Mouse (Mus musculus): ENCODE data around the gene T. TPM values are rescaled to one million over a fixed set of nuclear protein-coding genes. Genes with fewer than 3 reads are reported as not detected.
"Not testable (repeated sequence)": the region's sequence is repeated elsewhere in the genome, so short reads cannot be mapped to it uniquely, and the experiment has no call there.

The T gene
- not detected for total RNA-seq (2021)
- long read RNA-seq, experiment 1: 0 reads
- long read RNA-seq, experiment 2: 0 reads

DNA sequence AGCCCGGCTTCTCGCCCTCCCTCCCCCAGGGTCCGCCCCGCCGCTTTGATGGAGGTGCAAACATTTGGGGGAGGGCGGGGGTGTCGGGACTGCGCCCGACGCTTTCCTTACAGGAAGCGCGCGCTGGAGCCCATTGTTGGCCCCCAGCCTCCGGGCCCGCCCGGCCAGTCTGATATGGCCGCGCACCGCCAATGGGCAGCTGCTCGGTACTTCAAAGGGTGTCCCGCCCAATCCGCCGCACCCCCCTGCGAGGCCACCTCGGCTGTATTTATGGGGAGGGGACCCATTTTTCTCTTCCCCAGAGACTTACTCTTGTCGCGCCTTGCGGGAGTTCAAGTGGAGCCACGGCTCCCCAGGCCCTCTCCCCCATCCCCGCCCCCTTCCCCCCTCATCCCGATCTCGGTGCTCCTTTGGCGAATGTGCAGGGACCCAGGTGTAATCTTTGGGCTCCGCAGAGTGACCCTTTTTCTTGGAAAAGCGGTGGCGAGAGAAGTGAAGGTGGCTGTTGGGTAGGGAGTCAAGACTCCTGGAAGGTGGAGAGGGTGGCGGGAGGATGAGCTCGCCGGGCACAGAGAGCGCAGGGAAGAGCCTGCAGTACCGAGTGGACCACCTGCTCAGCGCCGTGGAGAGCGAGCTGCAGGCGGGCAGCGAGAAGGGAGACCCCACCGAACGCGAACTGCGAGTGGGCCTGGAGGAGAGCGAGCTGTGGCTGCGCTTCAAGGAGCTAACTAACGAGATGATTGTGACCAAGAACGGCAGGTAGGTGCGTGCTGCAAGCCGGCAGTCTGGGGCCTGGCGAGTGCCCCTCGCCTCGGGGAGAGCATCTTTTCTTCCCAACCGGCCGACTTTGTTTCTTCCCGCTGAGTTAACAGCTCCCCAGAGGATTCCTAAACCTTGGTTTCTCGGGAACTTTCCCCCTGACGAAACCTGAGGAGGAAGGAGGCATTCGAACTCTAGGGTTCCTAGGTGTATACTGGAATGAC lies at the start of gene T:
T (plus strand) TSS at position 446 of the 983 bp plus-strand sequence.
- DNase-seq (ENCODE audit: low spot score in 2 of 2): no peak

DNA sequence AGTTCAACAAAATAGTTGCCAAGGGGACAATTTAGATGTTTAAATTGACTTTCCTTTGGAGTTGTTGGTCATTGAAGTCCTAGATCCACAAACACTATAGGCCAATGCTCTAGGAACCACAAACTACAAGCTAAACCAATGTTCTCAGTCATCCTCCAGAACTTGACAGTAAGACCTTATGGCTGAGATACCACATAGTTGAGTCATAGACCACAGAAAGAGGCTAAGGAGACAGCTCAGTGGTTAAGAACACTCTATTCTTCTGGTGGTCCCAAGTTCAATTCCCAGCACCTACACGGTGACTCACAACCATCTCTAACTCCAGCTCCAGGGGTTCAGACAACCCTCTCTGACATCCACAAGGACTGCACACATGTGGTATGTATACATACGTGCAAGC lies 48.8 kb upstream of the T start:
- DNase-seq (ENCODE audit: low spot score in 2 of 2): no peak

DNA sequence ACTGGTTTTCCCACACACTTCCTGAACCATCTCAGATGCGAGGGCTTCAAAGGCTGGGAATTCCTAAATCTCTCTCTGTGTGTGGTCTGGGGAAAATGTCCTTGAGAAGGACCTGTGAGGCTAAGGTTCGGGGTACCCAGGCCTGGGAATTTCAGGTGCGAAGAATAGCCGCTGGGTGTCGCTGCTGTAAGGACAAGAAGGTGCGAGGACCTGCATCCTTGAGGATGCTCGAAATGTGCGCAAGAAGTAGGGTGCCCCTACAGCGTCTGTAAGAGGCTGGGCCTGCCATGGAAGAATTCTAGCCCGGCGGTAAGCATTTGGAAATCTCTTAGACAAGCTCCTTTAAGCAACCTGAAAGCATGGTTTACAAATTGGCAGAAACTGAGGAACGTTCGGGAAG lies 45.8 kb upstream of the T start:
- DNase-seq (ENCODE audit: low spot score in 2 of 2): peak; percentile 55 to 66

DNA sequence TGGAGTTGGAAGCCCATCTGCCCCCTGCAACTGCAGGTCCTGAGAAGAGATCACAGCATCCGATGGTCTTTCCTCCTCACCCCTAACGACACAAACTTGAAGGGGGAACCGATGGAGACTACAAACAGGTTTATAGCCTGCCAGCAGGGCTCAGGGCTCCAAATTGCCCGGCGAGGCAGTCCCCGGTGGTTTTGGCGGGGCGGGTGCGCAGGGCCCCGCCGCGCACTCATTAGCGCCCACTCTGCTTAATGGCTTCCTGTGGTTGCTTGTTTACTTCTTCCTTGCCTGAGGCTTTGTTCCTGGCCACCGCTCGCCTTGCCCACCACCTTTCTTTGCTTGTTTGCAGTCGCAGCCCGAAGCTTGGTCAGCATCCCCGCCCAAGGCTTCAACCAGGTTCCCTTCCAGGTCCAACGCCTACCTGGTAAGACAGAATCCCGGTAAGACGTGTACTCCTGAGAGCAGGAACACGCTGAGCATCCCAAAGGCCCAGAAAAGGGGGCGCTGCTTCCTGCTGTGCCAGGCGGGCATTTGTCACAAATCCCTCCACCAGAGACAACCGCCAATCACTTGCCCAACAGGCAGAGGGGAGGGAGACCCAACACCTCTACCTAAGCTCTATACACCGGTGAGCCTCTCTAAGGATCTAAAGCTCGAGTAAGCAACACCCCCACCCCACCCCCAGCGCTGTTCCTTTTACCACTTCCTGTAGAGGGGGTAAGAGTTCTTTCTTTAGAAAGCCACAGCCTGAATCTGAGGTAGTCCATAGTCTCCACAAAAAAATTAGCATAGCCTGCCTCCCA lies 45.0 kb upstream of the T start:
- no peak for DNase-seq (ENCODE audit: low spot score in 2 of 2)

DNA sequence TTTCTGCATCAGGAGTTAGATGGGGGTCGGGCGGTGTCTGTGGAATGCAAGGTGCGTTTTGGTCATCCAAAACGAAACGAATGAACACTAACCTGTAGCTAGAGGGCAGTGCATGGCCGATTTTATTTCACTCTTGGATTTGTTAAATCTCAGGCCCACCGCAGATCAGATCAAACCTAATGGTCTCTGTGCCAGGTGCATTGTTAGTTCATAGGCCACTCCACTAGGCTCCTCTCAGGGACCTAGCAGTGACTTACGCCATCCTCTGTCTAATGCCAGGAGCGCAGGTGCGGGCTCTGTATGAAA lies 44.5 kb upstream of the T start:
- no peak for DNase-seq (ENCODE audit: low spot score in 2 of 2)

DNA sequence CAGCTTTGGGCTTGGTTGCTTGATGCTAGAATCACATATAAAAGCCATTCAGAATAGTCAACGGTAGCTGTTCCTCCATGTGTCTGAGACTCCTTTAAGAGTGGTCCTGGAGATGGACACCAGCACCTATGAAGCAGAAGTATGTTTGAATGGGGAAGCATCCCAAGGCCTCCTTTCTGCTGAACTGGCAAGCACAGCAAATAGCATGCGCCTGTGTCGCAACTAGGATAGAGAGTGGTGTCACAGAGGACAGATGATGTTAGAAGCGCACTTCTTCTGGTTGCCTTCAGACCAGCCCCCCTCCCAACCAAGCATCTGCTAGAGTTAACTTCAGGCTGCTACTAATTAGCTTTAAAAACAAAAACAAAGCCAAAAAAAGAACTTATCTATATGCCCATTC lies 43.7 kb upstream of the T start:
- no peak for DNase-seq (ENCODE audit: low spot score in 2 of 2)

DNA sequence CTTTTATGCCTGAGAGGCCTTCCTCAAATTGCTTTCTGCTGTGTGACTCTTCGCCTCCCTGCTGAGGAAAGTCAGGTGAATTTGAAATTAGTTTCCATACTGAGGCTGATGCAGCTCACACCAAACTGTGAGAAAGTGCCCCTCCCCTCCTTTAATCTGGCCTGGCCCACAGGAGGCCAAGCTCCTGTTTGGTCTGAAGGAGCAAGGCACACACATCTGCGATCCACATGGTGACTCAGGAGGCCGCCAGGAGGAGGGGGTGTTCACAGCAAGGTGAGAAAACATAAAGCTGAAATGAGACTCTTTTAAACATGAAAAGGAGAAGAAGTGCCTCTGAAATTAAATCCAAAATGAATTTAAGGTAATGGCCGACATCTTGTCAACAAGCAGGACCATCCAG lies 37.9 kb upstream of the T start:
- DNase-seq (ENCODE audit: low spot score in 2 of 2): no peak

DNA sequence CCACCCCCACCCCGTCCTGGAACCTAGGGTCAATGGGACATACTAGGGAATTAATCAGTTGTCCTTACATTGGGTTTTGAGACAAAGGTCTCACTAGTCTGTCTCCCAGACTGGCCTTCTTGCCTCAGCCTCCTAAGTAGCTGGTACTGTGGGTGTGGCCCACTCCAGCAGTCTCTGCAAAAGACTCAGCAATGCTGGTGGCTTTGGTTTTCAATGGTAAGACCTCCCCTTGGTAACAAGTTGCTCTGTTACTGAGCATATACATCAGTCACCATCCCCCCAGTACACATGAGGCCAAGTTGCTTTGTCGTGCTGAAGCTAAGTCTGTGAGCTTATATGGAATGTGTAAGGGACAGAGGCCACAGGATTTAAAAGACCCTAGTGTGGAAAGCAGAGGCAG lies 36.3 kb upstream of the T start:
- no peak for DNase-seq (ENCODE audit: low spot score in 2 of 2)

DNA sequence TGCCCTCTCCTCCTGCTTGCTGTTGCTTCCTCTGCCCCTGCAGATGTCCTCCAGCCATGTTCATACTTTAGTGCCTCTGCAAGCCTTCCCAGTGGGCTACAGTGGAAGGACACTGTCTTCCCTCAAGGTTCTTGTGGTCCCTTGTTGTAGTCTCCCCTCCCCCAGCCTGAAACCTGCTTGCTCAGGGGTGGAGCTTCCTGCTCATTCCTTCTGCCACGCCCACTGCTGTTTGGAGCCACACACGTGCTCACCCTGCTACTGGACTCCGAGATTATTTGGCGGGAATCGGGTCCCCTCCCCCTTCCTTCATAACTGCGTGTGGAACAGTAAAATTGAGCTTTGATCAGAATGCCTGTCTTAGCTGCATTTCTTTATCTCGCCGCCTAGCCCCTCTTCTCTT lies 30.3 kb upstream of the T start:
- DNase-seq (ENCODE audit: low spot score in 2 of 2): not testable (repeated sequence)

DNA sequence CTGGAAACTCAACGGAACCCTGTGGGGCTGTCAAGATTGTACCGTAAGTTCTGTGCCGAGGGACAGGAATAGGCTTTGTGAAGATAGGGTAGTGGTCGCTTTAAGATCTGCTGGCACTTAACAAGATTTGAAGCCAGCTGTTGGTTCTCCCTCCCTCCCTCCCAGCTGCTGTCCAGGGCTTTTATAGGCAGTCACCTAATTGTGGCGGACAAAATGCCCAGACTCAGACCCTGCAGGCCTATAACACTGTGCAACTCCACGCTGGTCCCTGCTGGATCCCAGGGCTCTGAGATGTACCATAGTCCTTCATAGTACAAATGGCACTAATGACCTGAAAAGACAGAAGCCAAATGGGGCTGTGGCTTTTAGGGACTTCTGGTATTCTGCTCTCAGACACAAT lies 27.9 kb upstream of the T start:
- no peak for DNase-seq (ENCODE audit: low spot score in 2 of 2)

DNA sequence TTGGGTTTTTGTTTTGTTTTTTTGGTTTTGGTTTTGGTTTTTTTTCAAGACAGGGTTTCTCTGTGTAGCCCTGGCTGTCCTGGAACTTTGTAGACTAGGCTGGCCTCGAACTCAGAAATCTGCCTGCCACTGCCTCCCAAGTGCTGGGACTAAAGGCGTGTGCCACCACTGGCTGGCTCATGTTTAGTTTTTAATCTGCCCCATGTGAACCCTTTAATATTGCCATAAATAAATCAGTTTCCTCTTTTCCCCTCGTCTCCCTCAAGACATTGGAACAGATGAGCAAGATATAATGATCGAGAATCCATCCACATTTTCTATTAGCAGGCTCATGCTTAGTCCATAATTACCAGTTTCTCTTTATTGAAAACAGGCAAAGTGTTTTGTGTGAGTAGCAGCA lies 26.2 kb upstream of the T start:
- DNase-seq (ENCODE audit: low spot score in 2 of 2): not testable (repeated sequence)

DNA sequence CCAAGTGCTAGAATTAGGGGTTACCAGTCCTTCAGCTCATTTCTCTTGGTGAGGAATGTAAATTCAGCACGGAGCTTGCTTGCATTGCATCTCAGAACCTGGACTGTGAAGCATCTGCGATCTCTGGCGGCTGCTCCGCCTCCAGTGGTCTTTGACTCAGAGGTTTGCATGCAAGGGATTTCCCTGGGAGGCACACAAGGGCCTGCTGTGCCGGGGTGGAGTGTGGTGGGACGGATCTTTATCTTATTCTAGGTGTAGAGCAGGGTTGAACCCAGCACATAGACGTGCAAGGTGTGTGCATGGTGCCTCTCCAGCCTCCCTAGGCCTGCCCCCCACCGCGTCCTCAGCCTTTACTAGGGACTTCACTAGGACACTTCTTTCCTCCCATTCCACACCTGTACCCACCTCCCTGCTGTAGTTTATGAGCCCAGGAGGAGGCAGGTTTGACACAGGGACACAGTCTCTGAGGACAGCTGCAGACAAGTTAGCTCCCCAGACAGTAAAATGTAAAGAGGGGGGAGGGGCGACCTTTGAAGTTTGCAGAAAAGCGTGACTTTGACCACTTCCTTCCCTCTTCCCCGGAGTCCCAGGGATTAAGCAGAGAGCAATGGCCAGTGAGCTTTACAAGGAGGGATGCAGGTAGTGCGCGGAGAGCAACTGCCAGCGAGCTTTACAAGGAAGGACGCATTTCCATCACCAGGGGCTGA lies 25.5 kb upstream of the T start:
- no peak for DNase-seq (ENCODE audit: low spot score in 2 of 2)

DNA sequence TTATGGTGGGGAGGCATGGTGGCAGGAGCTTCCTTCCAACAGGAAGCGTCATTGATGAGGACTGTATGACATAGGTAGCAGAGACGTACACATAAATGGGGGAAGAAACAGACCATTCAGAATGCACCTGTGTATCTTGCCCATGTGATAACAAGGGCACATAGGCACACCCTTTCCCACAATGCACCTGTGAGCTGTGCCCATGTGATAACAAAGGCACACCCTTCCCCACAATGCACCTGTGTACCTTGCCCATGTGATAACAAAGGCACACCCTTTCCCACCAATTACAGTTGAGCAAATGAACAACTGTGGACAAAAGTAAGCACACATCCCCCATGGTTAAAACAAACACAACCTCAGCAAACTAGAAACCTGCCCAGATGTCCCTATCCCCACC lies 23.9 kb upstream of the T start:
- DNase-seq (ENCODE audit: low spot score in 2 of 2): no peak

DNA sequence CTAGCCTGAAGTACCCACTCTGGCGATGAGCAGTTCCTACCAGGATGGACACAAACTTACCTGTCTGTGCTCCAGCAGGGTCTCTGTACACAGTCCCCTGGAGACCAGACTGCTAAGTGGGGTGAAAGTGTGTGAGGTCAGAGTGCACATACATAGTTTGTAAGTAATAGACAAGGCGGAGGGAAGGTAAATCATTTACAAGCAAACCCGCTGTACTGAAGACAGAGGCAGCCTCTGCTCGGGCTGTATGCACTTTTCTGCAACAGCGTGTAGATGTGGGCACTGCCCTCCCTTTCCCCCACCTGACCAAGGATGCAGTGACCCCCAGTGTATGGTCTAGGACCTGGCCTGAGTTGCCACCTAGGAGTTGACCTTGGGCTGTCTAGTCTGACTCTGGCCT lies 20.6 kb upstream of the T start:
- no peak for DNase-seq (ENCODE audit: low spot score in 2 of 2)

DNA sequence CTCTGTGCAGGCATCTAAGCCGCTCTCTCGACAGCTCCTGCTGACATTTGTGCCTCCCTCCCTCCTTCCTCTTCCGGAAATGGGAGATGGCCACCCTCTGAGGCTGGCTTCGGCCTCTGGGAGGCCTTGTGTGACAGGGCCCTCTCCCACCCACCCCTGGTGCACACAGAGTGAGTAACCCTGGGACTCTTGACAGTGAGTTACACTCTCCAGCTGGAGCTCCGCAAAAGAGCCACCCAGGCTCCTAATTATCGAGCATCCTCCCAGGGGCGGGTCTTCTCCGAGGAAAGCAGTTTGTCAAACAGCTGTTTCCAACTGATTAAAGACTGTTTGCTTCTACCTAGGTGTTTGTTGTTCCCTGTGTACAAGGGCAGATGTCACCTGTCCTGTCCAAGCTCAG lies 18.7 kb upstream of the T start:
- no peak for DNase-seq (ENCODE audit: low spot score in 2 of 2)

DNA sequence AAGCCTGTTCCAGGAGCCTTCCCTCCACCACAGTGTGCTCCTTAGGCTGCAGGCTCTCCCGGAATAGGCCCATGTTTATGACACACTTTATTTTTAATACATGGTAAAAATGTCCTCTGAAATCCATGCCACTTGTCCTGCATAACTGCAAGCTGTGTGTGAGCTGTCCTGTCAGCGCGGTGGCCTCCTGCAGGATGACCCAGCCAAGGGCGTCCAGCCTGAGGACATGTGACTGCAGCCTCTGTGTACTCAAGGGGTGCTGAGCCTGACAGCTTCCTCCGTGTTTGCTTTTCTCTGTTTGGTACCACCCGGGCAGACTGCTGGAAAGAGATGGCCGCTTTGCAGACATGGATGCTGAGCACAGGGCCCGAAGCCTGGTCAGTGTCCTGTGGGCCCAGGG lies 17.4 kb upstream of the T start:
- no peak for DNase-seq (ENCODE audit: low spot score in 2 of 2)

DNA sequence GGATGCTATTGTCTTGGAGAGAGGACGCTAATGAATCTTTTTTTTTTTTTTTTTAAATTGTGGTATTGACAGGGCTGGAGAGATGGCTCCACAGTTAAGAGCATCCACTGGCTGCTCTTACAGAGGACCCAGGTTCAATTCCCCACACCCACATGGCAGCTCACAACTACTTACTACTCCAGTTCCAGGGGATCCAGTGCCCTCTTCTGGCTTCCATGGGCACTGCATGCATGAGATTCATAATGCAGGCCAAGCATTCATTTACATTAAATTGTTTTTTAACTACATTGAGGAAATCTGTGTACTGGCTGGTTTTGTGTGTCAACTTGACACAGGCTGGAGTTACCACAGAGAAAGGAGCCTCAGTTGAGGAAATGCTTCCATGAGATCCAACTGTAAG lies 13.5 kb upstream of the T start:
- no peak for DNase-seq (ENCODE audit: low spot score in 2 of 2)

DNA sequence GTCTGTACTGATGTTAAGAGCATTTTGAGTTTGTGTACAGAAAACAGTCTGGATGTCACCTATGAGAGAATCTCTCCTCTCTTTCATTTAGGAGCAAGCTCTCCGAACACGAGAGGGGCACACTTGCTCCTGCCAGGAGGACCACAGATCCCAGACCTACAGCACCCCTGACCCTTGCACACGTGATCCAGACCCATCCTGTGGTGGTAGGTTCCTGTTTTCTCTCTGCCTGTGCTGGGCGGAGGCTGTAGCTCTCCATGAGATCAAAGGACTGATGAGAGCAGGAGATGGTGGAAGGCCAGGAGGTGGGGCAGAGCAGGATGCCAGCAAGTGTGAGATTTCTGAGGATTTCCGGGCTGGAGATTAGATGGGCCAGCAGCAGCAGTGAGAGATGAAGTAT lies 12.7 kb upstream of the T start:
- DNase-seq (ENCODE audit: low spot score in 2 of 2): no peak

DNA sequence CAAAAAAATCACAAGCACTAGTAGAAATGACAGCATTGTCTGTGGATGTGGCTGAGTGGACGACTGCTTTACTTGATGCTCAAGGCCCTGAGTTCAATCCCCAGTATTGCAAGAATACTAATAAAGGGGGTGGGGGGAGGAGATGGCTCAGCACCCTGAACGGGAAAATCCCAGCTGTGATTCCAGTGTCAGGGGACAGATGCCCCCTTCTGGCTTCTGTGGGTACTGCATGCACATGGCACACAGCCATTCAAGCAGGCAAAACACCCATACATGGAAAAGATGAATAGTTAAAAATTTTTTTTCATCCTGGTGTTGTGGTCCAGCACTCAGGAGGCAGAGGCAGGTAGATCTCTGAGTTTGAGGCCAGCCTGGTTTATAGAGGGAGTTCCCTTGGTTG lies 10.9 kb upstream of the T start:
- peak in 1 of 2 experiments; percentile 12 for DNase-seq (ENCODE audit: low spot score in 2 of 2)

DNA sequence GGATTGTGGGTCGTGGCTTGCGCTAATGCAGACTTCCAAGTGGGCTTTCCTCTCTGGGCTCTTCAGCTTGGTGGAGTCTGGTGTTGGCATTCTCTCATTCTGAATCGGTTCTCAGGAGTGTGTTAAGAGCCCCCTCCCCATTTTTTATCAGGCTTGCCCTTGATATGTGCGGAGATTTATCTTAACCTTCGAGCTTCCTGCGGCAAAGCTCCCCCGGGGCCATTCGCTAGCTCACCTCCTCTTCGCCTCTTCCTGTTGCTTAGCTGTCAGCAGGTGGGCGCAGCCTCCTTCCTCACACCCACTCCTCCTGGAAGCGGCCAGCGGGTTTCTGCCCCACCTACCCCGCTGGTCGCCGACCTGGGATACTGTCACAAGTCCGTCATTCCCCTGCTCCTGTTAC lies 4.8 kb upstream of the T start:
- DNase-seq (ENCODE audit: low spot score in 2 of 2): no peak

DNA sequence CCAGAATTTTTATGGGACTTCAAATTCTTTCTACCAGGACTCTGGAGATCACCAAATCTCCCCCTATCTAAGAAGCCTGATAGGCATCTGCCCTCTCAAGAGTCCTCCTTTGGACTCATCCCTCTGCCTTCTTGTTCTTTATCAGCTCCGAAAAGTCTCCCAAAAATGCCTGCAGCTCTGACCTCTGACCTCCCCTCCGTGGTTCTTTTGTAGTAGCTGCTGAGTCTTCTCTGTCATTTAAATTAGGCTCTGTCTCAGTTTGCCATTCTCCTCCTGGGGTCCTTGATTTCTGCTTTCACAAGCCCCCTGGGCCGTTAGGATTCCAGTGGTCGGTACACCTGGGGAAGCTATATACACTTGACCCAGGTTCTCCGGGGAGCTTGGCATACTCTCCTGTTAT lies 4.3 kb upstream of the T start:
- DNase-seq (ENCODE audit: low spot score in 2 of 2): no peak
